Mouse (Mus musculus) frontal cortex, postnatal 25 days (tissue): ENCODE measurements around the gene Gm20521.
A peak's percentile ranks its signal among the peaks of the same experiment; 100 is the strongest.

Experiments used
- DNase-seq, 2 experiments: peaks; one replicate each; pipeline ENCODE4 v3.0.0; 2022; ENCODE audit warnings: low spot score in 2 of 2

Gm20521 gene

GRCm38 (mm10) chr14:54883154-54884021 is at the start of gene Gm20521, which contains the start of gene Bcl2l2:
TSS of gene Gm20521 (plus strand) at chr14:54883441.
TSS of gene Bcl2l2 (plus strand) at chr14:54883377.
- DNase-seq, result peak; percentile 39 to 45

GRCm38 (mm10) chr14:54843461-54843860 is 39.8 kb upstream of the Gm20521 start:
- no peak for DNase-seq

GRCm38 (mm10) chr14:54855726-54856125 is 27.5 kb upstream of the Gm20521 start:
- DNase-seq, result no peak

GRCm38 (mm10) chr14:54856703-54857102 is 26.5 kb upstream of the Gm20521 start:
- DNase-seq, result no peak

- no peak for DNase-seq
Measured at GRCm38 (mm10) chr14:54857891-54858290, 25.4 kb upstream of the Gm20521 start.

- DNase-seq, result no peak
Measured at GRCm38 (mm10) chr14:54860511-54860910, 22.7 kb upstream of the Gm20521 start.

GRCm38 (mm10) chr14:54863501-54864312 is 19.5 kb upstream of the Gm20521 start:
- peak; percentile 80 to 87 for DNase-seq

GRCm38 (mm10) chr14:54864313-54865036 is 18.8 kb upstream of the Gm20521 start:
- DNase-seq, result no peak

GRCm38 (mm10) chr14:54865626-54866025 is 17.6 kb upstream of the Gm20521 start:
- no peak for DNase-seq

GRCm38 (mm10) chr14:54866268-54866667 is 17.0 kb upstream of the Gm20521 start:
- no peak for DNase-seq

- DNase-seq, result no peak
Measured at GRCm38 (mm10) chr14:54866936-54867335, 16.3 kb upstream of the Gm20521 start.

- DNase-seq, result no peak
Measured at GRCm38 (mm10) chr14:54868026-54868425, 15.2 kb upstream of the Gm20521 start.

- DNase-seq, result no peak
Measured at GRCm38 (mm10) chr14:54870861-54871260, 12.4 kb upstream of the Gm20521 start, which contains the start of gene Homez. TSS of gene Homez (minus strand) at chr14:54870961.

GRCm38 (mm10) chr14:54874165-54874564 is 9.1 kb upstream of the Gm20521 start:
- no peak for DNase-seq

GRCm38 (mm10) chr14:54875844-54876538 is 7.2 kb upstream of the Gm20521 start:
- DNase-seq, result no peak

- peak; percentile 81 for DNase-seq
Measured at GRCm38 (mm10) chr14:54876539-54877047, 6.6 kb upstream of the Gm20521 start.

GRCm38 (mm10) chr14:54877048-54877715 is 6.1 kb upstream of the Gm20521 start, which contains the start of gene Ppp1r3e:
TSS of gene Ppp1r3e (minus strand) at chr14:54877550.
- peak; percentile 36 to 44 for DNase-seq

GRCm38 (mm10) chr14:54884022-54884712 is 926 bp downstream of the Gm20521 start:
- DNase-seq, result no peak

GRCm38 (mm10) chr14:54885309-54885708 is 2.1 kb downstream of the Gm20521 start:
- no peak for DNase-seq

GRCm38 (mm10) chr14:54892200-54892599 is 9.0 kb downstream of the Gm20521 start, which contains the start of gene Pabpn1:
TSS of gene Pabpn1 (plus strand) at chr14:54892500.
- DNase-seq, result no peak
